Mouse (Mus musculus): ENCODE data around the gene Iars2.

The Iars2 gene

DNA sequence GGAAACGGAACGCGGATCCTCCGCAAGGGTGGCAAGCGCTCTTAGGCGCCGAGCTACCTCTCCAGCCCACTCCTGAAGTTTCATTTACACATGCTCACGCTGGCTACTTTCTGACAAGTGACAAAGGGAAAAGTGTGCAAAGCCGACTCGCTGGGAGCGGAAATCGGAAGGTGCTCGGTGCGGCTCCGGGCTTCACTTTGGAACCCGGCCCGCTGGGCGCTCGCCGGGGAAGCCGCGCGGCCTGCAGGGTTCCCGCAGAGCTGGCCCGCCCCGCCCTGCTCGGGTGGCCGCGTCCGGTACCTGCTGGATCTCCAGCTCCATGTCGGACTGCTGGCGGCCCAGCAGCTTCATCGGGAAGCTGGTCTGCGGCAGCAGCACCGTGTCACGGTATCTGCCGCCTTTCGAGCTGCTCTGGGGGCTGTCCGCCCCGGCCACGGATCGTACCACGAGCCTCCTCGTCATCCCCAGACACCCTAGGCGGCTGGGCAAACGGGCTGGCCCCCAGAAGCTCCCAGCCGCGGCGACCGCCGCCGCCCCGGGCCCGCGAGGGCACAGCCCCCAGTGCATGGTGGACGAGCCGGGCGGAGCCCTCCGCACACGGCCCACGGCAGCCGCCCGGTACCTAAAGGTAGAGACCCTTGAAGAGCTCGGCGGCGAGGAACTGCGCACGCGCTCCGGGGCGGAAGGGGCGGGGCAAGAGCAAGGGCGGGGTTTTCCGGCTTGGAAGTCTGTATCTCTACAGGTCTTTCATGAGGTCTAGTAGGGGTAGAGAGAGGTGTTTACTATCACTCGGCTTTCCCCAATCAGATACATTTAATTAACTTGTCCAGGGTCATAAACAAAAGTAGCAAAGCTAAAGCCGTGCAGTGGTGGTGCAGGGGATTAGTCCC is at the start of gene Iars2:
Iars2 (minus strand) TSS at position 676 of the 890 bp plus-strand sequence.
- in situ Hi-C loops (cut with MseI, MboI), result no loop called here

DNA sequence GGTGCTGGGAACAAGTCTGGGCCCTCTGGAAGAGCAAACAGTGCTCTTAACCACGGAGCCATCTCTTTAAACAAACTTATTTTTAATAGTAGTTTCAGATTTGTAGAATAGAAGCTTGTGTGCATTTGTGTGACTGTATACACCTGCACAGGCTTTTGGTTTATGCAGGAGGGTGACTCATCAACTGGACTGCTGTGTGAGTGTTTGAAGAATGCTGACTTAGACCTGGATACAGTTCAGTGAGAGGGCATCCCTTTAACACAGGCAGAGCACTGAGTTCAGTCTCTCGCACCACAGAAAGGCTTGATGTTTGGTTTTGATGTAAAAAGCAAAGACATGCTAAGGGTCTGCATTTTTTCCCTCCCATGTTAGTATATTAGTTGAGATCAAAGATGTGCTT is 48.2 kb upstream of the Iars2 start:
- in situ Hi-C loops (cut with MseI, MboI), result no loop called here

DNA sequence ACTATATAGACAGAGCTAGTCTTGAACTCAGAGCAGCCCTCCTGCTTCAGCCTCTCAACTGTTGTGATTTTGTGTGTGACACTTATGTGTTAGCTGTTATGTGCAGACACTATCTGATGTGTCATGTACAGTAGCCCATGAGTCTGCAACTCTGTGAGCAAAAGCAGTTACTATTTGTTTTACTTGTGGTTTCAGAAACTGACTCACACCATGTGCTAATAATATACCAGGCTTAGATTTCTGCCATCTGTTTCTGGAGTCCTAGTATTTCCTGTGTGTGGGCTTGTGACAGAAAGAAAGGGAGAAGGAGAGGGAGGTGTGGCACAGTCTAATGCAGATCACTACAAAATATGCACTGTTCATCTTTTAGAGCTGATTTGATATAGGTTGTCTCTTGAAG is 47.2 kb upstream of the Iars2 start:
- in situ Hi-C loops (cut with MseI, MboI), result no loop called here

DNA sequence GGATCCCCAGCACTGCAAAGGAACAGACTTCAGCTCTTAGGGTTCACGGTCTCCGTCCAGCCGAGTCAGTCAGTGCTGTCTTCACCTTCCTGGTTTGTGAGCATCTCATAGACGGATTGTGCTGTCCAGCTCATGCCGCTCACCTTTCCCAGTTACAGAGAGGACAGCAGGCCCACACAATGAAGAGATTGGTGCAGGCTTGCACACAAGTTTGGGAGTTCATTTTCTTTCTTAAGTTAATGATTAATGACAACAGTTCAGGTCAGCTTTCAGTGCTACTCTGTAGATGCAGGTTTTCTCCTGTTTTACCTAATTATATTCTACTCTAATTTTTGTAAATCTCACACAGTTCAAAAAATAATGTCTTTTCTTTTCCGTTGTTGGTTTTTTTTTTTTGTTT is 40.8 kb upstream of the Iars2 start:
- in situ Hi-C loops (cut with MseI, MboI), result no loop called here

DNA sequence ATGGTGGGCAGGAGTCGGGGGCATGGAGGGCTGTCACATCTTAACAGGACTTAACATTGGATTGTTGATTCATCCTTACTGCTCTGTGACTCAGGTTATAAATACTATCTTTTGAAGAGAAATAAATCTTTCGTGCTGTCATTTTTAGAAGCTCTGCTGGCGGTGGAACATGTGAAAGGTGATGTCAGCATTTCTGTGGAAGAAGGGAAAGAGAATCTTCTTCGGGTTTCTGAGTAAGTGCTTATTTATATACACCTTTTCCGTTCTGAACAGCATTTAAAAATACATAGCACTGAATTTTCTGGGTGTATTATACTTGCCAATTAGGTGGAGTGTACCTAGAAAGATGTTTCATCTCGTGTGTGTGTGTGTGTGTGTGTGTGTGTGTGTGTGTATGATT is 38.2 kb upstream of the Iars2 start:
- in situ Hi-C loops (cut with MseI, MboI), result no loop called here

DNA sequence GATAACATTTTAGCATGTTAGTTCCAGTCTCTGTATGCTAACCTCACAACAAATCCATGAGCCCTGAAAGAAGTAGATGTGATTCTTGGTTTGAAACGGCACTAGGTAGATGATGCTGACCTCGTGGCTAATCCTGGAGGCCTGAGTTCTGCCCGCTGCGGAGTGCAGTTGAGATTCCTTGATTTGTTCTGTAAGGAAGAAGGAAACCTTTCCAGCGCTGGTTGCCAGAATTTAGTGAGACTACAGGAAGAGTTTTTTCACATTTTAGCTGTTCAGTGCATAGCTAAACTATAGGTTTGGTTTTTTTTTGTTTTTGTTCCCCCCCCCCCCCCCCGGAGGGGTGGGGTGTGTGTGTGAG is 35.0 kb upstream of the Iars2 start:
- in situ Hi-C loops (cut with MseI, MboI), result no loop called here

DNA sequence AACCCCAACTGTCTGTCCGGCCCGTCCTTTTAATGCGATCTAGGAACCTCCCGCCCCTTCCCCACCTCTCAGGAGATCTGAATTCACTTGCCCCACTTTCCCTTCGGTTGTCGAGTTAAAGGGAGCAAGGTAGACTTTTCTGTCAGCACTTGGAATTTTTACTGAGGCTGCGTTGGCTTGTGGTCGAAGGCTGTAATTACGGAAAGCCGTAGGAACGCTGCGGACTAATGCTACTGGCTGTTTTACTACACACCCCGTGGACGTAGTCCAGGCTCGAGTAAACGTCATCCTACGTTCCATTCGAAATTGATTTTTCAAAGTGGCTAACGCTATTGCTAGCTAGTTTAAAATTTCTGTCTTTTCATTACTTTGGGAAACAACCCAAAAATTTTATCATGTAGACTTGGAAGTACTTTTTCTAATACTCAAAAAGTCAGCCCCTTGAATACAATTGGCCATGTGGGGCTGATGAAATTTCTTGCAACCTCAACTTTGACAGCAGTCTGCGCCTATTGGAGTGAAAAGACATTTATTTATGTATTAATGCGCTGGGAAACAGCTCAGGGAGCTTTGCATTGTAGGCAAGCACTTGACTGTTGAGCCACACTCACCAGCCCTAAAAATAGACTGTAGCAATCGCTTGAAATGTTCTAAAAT is 34.5 kb upstream of the Iars2 start:
- in situ Hi-C loops (cut with MseI, MboI), result no loop called here

DNA sequence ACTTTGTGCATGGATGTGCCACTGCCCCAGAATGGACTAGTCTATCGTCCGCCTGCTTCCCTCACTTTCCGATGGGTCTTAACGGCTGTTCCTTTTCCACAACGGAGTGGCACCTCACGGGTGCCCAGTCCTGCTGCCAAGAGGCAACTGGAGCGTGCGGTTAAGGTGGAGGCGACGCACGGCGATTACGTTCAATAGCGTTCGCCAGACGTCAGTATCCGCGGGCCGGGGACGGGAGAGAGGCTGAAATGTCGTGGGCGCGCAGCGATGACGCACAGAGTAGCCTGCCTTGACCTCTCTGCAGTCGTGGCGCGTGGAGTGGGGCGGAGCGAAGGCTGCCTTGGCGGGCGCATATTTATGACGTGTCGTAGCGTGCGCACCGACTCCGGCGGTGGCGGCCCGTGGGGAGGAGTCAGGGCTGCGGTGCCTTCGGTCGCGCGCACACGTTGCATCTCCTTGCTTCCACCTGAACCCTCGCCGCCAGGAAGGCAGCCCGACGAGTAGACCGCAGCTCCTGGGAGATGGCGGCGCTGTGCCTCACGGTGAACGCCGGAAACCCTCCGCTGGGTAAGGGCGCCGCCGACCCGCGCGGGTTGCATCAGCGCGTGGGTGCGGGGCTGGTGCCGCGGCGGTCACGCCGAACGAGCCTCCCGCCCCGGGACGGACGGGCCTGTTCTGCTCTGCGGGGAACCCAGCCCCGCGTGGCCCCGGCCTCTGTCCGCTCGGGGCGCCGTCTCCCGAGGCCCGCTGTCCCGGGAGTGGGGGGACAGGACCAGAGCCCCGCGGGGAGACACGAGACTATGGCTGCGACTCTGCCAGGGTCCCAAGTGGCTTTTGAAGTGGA is 33.7 kb upstream of the Iars2 start, which contains the start of gene Eprs:
Eprs (plus strand) TSS at position 368 of the 844 bp plus-strand sequence.
- in situ Hi-C loops (cut with MseI, MboI), result no loop called here

DNA sequence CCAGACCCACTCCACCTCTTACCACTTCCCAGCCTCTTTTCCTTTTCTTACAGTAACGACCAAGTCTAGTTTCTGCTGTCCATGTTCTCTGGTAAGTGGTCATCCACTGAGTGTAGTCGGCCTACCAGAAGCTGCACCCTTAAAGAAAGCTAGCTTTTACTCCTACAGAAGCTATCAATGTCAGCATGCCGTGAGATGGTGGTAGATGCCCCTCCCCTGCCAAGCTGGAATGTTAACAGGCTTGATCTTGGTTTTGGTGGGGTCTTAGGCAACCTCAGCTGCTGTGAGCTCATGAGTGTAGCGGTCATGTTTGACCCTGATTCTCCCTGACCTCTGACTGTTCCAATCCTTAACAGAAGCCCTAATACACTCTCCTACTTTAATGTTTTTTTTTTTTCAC is 29.0 kb upstream of the Iars2 start:
- in situ Hi-C loops (cut with MseI, MboI), result no loop called here

DNA sequence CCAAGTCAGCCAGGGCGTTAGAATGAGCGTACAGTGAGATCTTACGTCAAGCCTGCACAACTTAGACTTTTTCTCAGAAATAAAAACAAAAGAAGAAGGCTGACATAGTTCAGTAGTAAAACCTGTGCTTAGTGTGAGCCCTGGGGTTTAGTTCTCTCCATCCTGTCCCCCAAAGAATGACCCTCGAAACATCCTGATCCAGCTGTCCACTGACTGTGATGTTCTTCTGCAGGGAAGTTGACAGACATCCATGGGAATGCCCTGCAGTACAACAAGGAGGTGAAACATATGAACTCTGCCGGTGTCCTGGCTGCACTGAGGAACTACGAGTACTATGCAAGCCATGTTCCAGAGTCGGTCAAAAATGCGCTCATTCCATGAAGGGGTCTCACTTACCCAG is 27.1 kb upstream of the Iars2 start:
- in situ Hi-C loops (cut with MseI, MboI), result no loop called here

DNA sequence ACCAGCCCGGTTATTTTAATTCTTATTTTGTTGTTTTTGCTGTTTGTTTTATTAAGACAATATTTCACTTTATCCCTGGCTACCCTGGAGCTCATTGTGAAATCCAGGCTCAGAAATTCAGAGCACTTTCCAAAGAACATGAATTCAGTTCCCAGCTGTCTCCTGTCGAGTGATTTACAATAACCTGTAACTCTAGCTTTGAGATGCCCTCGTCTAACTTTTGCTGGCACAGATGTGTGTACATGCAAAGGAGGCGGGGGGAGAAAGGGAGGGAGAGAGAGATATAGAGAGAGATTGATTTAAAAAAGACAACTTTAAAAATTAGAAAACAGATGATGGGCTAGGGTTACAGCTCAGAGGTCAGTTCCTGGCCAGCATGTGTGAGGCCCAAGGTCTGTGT is 25.5 kb upstream of the Iars2 start:
- in situ Hi-C loops (cut with MseI, MboI), result no loop called here

DNA sequence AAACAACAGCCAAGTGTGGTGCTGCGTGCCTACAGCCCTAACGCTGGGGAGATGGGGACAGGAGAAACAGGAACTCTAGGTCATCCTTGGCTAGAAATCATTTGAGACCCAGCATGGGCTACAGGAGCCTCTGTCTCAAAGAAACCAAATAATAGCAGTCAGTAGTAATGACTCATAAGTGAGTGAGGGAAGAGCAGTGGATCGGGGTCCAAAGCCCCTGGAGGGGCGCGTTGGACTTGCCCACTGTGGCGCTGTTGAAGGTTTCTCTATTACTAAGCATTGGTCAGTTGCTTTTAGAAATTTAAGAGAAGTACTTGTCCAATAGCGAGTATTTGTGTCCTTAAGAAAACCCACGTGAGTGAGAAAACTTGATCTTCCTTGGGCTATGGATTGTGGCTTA is 24.2 kb upstream of the Iars2 start:
- in situ Hi-C loops (cut with MseI, MboI), result no loop called here

DNA sequence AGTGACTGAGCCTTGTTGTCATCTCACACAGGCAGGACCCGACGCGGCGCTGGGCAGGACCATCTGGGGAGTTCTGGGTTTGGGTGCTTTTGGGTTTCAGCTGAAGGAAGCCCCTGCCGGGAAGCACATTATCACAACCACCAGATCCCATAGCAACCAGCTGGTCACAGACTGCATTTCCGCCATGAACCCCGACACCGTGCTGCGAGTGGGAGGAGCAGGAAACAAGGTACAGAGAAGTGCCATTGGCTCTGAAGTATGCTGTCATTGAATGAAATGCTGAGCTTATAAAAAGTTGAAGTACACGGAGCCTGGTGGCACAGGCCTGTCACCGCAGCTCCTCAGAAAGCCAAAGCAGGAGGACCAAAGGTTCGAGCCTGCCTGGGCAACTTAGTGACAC is 23.0 kb upstream of the Iars2 start:
- in situ Hi-C loops (cut with MseI, MboI), result no loop called here

DNA sequence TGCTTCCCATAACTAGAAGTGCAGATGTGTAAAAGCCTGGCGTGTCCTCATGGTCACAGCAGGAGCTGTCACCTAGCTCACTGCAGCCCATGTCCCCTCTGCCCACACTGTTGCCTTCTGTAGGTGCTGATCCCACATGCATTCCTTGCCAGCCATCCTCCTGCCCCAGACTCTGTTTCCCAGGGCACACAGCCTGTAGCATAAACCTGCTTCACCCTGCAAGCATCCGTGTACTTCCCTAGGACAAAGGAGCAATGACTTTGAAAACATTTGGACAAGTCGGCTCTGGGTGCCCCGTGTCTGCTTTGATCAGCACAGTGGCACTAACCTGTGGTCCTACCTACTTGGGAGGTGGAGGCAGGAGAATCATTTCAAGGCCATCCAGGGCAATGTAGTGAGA is 21.4 kb upstream of the Iars2 start:
- in situ Hi-C loops (cut with MseI, MboI), result no loop called here

DNA sequence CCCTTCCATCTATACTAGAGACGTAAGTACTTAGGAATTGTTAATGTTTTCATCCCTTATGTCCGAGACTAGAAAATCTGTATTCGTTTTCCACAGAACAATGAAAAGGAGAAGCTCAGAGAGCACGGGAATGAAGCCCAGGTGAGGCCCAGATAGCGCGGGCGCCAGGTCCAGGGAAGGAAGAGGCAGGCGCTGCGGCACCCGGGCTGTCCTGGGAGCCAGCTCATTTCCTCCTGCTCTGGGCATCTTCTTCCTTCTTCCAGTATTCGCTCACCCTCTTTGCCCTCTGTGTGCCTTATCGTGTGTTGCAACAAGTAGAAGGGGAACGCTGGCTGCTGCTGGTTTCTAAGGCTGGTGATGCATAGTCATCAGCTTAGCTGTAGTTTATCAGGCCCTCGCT is 20.5 kb upstream of the Iars2 start:
- in situ Hi-C loops (cut with MseI, MboI), result no loop called here

DNA sequence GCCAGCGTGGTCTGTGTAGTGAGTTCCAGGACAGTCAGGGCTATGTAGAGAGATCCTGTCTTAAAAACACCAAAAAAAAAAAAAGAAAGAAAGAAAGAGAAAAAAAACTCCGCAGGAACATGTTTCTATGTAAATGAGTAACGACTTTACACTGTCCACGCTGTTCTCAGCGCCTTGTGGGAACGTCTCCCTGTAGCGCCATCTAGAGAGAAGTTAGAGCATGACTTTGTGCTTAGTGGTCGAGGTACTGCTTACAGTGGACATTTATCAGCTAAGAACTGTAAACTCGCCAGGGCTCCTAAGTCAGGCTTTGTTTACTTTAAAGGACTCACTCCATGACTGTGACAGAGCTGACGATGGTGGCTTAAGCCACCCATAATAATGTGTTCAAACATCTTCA is 17.0 kb upstream of the Iars2 start:
- in situ Hi-C loops (cut with MseI, MboI), result no loop called here

DNA sequence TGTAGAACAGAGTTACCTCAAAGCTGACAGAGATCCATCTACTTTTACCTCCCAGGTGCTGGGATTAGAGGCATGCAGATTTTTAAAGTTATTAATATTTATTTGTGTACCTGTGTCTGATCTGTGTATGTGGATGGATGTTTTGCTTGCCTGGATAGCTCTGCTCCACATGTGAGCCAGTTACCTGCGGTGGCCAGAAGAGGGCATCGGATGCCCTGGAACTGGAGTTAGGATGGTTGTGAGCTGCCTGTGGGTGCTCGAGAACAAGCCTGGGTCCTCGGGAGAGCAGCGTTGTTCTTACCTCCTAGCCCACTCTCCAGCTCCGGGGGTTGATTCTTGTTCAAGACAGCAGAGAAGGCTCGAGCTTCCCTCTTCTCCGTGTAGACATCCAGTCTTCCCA is 14.2 kb upstream of the Iars2 start:
- in situ Hi-C loops (cut with MseI, MboI), result no loop called here

DNA sequence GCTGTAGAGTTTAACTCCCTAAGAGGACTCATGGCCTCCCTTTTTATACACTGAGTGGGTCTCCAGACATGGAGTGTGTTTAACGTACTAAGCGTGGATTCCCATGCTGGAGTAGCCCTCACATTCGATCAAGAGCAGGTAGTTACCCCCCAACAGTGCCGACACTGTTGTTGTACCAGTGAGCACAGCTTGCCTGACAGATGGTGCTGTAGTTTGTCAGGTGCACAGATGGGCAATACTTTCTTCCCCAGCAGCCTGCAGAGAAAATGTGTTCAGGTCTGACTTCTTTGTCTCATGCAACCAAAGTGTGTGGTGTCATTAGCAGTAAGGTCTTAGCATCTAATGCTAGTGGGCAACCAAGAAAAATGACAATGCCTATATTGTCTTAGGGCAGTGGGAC is 13.2 kb upstream of the Iars2 start:
- in situ Hi-C loops (cut with MseI, MboI), result no loop called here

DNA sequence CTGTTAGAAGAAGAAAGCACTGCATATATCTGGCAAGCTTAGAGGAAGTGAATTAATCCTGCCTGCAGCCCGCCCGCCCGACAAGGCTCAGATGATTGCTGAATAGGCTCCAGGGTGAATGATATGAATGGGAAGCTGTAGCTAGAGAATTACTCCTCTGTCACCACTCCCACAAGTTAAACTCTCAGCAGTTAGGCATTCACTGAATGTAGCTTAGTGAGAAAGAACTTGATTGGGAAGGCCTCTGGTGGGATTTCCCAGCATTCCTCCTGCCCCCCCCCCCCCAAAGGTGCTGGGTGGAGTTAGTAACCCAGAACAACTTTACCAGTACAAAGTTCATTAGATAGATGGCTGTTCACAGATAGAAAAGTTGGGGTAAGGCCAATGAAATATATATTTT is 7.3 kb upstream of the Iars2 start:
- in situ Hi-C loops (cut with MseI, MboI), result no loop called here

DNA sequence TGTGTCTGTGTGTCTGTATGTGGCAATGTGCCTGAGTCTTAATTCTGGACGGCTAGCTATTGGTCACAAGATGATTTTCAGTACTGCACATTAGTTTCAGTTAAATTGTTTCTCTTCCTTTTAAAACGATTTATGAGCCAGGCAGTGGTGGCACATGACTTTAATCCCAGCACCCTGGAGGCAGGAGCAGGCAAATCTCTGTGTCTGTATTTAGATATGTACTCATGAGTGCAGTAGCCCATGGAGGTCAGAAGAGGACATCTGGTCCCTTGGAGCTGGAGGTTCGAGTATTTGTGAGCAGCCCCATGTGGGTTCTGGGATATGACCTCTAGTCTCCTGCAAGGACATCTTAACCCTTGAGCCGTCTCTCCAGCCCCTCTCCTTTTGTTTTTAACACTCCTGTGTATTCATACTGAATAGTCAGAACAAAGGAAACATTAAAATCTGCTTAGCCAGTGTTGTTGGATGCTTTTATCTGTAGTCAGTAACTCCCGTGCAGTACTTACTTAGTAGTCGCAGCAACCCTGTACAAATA is 6.1 kb upstream of the Iars2 start:
- in situ Hi-C loops (cut with MseI, MboI), result no loop called here

DNA sequence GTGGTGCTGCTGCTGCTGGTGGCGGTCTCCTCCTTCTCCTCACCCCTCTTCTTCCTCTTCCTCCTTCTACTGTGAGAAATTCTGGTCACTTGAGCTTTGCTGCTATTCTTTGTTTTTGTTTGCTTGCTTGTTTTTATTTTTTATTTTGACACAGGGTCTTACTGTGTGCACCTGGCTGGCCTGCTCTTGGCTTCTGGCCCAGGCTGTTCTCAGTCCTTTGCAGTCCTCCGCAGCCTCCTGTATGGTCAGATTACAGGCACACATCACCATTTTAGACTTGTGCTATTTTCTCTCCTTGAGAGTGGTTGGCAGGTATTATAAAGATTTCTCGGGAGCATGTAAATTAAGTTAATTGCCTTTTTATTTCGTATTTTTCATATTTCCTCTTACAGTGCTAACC is 4.9 kb upstream of the Iars2 start:
- in situ Hi-C loops (cut with MseI, MboI), result no loop called here

DNA sequence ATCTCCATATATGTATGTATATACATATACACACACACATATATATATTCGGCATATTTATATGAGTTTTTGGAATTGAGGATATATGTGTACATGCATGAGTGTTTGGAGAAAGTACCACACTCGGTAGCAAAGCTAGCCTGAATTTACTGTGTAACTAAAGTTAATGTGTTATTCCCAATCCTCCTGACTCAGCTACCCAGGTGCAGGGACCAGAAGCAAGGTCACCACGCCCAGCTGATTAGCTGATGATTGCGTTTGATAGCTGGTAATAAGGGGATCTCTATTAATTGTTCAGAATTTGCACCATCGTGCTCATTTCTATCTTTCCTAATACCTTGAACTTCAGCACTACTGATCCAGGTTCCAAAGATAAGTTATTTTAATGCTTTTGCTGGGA is 4.5 kb upstream of the Iars2 start:
- in situ Hi-C loops (cut with MseI, MboI), result no loop called here
